Mouse (Mus musculus) neural tube, embryonic 12.5 days (tissue): ENCODE results near the gene Psd4. TPM values are rescaled to one million over a fixed set of nuclear protein-coding genes. Genes with fewer than 3 reads are reported as not detected.

ENCODE experiments used
- ATAC-seq: fragments of 200-750 bp; cut with Nextera tagmentation; 2 replicates; pipeline ENCODE4 v1.8.0; 2017; ENCODE audit warnings: low read depth, mild to moderate bottlenecking, moderate TSS enrichment, moderate library complexity; ENCODE audit not compliant: low FRiP score
- H3K27ac ChIP-seq: fragments of 300-500 bp; sonication (generic); 2 replicates; pipeline ENCODE4 v1.5.1; 2016
- H3K27me3 ChIP-seq: fragments of 300-500 bp; sonication (generic); replicated peaks from 2 replicates; pipeline ENCODE4 v1.6.1; 2016; ENCODE audit warnings: mild to moderate bottlenecking
- H3K36me3 ChIP-seq: fragments of 300-500 bp; sonication (generic); 2 replicates; pipeline ENCODE4 v1.6.1; 2016; ENCODE audit warnings: mild to moderate bottlenecking
- H3K4me1 ChIP-seq: fragments of 300-500 bp; sonication (generic); 2 replicates; pipeline ENCODE4 v1.6.1; 2016
- H3K4me2 ChIP-seq: fragments of 300-500 bp; sonication (generic); replicated peaks from 2 replicates; pipeline ENCODE4 v1.6.1; 2016; ENCODE audit warnings: mild to moderate bottlenecking
- H3K4me3 ChIP-seq: fragments of 300-500 bp; sonication (generic); 2 replicates; pipeline ENCODE4 v1.5.1; 2016
- H3K9ac ChIP-seq: fragments of 300-500 bp; sonication (generic); 2 replicates; pipeline ENCODE4 v1.6.1; 2016; ENCODE audit warnings: mild to moderate bottlenecking
- H3K9me3 ChIP-seq: fragments of 300-500 bp; sonication (generic); 2 replicates; pipeline ENCODE4 v1.6.1; 2016; ENCODE audit warnings: mild to moderate bottlenecking
- WGBS: fragments of 180-500 bp; shearing (Covaris S2); methylation state at CpG from one replicate; pipeline ENCODE4 v1.1.7; 2016; 5-methylcytosine and 5-hydroxymethylcytosine counted together
- polyA plus RNA-seq: library from polyadenylated mRNA; unstranded; fragments of >200 nt; fragmentation: Nextera tagmentation; extraction: Ambion mirVana; gene quantifications from 2 replicates; pipeline ENCODE4 v1.2.1, GENCODE M21; 2016

Psd4 gene
- polyA plus RNA-seq, 1 experiment from 2014 or later: 0.43 TPM

DNA sequence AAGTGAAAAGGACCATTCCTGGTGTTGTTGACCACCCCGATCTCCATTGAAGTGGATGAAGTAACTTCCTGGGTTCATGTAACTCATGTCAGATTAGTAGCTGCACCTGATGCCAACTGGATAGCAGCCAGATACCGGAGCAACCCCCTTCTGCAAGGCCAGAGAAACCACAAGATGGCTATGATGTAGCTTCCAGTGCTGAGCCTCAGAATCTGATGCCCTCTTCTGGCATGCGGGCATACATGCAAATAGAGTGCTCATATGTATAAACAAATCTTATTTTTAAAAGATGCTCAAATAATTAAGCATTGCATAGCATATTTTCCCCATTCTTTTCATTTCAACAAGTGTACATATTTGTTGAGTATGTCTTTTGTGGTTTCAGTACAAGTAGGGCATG is 3.6 kb upstream of the Psd4 start:
- no peak overlapping the region for H3K9ac ChIP-seq
- H3K4me1 ChIP-seq: no peaks in the 10 kb centered on the region
- H3K4me2 ChIP-seq: no peak overlapping the region
- H3K4me3 ChIP-seq: no peak overlapping the region
- H3K9me3 ChIP-seq: no peaks in the 10 kb centered on the region
- no peaks in the 10 kb centered on the region for H3K36me3 ChIP-seq
- ATAC-seq: no peak
- no peak overlapping the region for H3K27ac ChIP-seq
- 93% methylated on average over 3 of the region's 3 CpGs for WGBS
- H3K27me3 ChIP-seq: peaks cover 12% of the 10 kb centered on the region

DNA sequence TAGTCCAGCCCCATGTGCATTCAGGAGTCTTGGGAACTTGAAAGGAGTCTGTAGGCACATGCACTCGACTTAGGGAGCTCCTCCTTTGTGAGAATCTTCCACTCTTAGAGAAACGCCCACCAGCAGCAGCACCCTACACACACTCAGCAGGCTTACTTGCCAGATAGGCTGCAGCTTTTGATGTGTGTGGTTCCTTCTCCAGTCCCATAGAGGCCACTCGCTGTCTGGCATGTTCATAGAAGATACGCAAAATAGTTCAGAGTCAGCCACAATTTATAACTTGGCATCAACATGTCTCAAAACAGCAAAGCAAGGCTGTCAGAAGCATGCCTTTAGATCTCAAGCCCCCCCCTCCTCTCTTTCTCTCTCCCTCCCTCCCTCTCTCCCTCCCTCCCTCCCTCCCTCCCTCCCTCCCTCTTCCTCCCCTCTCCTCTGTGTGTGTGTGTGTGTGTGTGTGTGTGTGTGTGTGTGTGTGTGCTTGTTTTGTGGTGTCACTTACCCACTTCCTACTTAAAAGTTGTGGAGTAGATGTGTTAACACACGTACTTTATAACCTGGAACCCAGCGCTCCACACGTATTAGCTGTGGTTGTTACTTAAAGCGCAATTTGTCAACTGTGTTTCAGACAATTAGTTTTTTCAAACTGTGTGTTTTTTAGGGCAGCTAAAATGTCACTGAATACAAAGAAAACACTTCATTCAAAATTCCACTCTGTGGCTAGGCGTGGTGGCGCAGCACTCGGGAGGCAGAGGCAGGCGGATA is 985 bp upstream of the Psd4 start:
- 77% methylated on average over 12 of the region's 12 CpGs for WGBS
- H3K27me3 ChIP-seq: peaks cover 12% of the 10 kb centered on the region
- H3K4me2 ChIP-seq: no peak overlapping the region
- no peak overlapping the region for H3K9ac ChIP-seq
- H3K9me3 ChIP-seq: no peaks in the 10 kb centered on the region
- no peaks in the 10 kb centered on the region for H3K36me3 ChIP-seq
- no peaks in the 10 kb centered on the region for H3K4me1 ChIP-seq
- no peak overlapping the region for H3K4me3 ChIP-seq
- ATAC-seq: no peak
- no peak overlapping the region for H3K27ac ChIP-seq

DNA sequence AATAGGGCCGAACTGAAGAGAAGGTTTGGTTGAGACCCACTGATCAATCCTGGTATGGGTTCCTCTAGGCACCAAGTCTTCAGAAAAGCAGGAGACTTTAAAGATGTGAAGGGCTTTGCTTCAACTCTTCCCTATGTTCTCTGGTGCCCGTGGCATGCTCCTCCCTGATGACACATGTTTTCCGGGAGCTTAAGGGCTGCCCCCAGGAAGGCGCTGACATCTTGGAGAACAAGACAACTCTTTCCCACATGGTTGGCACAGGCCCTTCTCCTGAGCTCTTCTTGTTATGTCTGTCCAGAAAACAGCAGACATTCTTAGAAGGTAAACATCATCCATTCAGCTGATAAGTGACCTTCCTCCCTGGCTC is 498 bp downstream of the Psd4 start:
- 73% methylated on average over 4 of the region's 4 CpGs for WGBS
- Histone ChIP-seq H3K27me3 (peaks cover 12% of the 10 kb centered on the region), H3K9ac (no peak overlapping the region), H3K36me3 (no peaks in the 10 kb centered on the region), H3K27ac (no peak overlapping the region), H3K4me3 (no peak overlapping the region), H3K9me3 (no peaks in the 10 kb centered on the region), H3K4me1 (no peaks in the 10 kb centered on the region), H3K4me2 (peak overlapping the region; percentile 84)
- ATAC-seq: no peak

DNA sequence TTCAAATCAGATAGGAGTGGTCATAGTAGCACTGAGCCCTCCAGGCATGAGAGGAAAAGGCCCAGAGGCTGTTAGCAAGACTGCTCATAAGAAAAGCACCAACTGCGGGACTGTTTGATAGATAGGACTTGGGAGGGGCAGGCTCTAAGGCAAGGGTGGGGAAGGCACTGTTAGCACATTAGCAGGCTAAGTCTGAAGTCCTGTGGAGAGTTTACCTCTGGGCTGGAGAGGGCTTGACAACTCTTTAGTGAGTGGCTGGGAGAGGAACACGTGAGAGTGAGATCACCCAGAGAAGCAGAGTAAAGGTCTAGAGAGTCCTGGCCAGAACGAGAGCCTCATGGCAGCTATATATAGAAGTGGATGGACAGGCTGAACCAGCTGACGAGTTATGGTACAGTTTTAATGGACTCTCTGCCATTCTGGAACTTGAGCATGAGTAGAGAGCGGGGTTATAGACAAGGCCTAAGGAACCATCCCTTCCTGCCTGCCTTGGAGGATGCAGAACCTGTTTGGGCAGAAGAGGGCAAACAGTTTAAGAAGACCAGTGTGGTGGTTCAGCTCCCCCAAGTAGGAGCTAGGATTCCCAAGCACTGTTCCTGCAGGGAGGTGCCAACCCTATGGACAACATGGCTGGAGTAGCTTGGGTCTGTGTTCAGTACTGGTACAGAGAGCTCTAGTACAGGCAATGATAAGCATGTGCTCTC is 11.5 kb downstream of the Psd4 start:
- ATAC-seq: no peak
- Histone ChIP-seq H3K27ac (no peak overlapping the region), H3K9me3 (no peaks in the 10 kb centered on the region), H3K4me3 (no peak overlapping the region), H3K4me1 (no peaks in the 10 kb centered on the region), H3K9ac (no peak overlapping the region), H3K4me2 (no peak overlapping the region), H3K36me3 (no peaks in the 10 kb centered on the region), H3K27me3 (no peaks in the 10 kb centered on the region)
- 80% methylated on average over 5 of the region's 5 CpGs for WGBS

DNA sequence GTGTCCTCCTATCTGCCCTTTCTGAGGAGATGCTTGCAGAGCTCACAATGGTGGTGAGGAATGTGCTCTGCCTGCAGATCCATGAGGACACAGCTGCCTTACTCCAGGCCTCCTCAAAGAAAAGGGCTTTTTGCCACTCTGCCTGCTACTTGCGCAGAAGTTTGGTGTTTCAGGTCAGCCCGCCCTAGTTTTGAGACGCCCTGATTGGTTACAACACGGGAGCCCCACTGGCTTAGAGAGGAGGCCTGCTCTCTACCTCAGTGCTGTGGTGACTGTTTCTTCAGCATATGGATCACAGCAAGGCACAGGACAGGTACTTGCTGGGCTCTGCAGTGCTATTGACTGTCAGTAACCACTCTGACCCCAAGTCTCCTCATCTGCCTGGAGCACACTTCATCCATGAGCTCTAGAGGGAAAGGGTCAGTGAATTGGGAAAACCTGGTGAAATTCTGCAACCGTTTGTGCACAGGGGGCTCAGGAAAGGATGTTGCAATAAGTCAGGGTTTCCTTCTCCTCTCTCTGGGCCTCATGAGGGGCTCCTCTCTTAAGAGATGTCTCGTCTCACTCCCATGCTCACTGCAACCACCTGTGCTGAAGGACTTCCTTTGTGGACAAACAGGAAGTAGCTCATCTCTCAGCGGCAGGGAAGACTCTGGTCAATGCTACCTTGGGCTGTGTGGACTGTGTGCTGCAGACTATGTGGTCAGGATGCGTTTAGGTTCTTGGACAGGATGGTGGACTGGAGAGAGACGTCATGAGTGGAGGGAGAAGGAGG is 15.3 kb downstream of the Psd4 start:
- Histone ChIP-seq H3K4me1 (no peaks in the 10 kb centered on the region), H3K4me2 (no peak overlapping the region), H3K27ac (no peak overlapping the region), H3K36me3 (no peaks in the 10 kb centered on the region), H3K9me3 (no peaks in the 10 kb centered on the region), H3K9ac (no peak overlapping the region), H3K27me3 (no peaks in the 10 kb centered on the region), H3K4me3 (no peak overlapping the region)
- no peak for ATAC-seq
- WGBS: 81% methylated on average over 9 of the region's 9 CpGs

DNA sequence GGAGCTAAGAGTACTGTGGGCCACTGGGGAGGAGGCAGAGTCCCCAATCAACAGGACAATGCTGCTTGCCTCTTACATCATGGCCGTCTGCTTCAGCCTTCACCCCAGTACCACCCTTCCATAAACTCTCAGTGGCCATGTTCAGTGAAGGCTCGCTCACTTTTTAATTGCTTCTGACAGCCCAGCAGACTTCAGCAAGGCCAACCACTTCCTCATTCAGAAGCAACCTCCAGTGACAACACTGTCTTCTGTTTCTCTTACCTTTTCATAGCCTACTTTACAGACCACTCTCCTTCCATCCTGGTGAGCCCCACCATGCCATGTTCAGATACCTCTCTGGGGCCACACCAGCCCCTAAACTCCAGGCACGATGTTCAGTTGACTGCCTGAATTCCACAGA is 16.3 kb downstream of the Psd4 start:
- WGBS: 84% methylated on average over 3 of the region's 3 CpGs
- ATAC-seq: no peak
- no peaks in the 10 kb centered on the region for H3K9me3 ChIP-seq
- H3K4me1 ChIP-seq: no peaks in the 10 kb centered on the region
- no peak overlapping the region for H3K9ac ChIP-seq
- H3K4me3 ChIP-seq: no peak overlapping the region
- no peaks in the 10 kb centered on the region for H3K27me3 ChIP-seq
- no peak overlapping the region for H3K4me2 ChIP-seq
- H3K36me3 ChIP-seq: no peaks in the 10 kb centered on the region
- no peak overlapping the region for H3K27ac ChIP-seq

DNA sequence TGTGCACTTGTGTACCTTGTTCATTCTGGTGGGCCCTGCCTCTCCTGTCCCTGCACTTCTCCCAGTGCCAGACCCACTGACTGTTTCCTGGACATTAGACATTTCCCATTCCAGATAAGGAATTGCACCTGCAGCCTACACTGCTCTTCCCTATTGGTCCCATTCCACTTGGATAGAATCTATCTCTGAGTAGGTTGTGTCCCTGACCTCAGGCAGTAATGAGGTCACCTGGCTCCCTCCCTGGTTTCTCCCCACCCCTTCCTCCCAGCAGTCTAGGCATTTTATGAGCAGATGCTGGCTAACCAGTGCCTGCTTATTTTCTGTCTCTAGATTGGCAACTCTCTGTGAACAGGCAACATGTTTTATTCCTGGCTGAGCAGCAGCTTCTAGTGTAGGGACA is 17.0 kb downstream of the Psd4 start:
- no peaks in the 10 kb centered on the region for H3K4me1 ChIP-seq
- no peaks in the 10 kb centered on the region for H3K36me3 ChIP-seq
- H3K4me2 ChIP-seq: no peak overlapping the region
- H3K27me3 ChIP-seq: no peaks in the 10 kb centered on the region
- H3K9me3 ChIP-seq: no peaks in the 10 kb centered on the region
- ATAC-seq: no peak
- no peak overlapping the region for H3K9ac ChIP-seq
- no peak overlapping the region for H3K4me3 ChIP-seq
- H3K27ac ChIP-seq: no peak overlapping the region

DNA sequence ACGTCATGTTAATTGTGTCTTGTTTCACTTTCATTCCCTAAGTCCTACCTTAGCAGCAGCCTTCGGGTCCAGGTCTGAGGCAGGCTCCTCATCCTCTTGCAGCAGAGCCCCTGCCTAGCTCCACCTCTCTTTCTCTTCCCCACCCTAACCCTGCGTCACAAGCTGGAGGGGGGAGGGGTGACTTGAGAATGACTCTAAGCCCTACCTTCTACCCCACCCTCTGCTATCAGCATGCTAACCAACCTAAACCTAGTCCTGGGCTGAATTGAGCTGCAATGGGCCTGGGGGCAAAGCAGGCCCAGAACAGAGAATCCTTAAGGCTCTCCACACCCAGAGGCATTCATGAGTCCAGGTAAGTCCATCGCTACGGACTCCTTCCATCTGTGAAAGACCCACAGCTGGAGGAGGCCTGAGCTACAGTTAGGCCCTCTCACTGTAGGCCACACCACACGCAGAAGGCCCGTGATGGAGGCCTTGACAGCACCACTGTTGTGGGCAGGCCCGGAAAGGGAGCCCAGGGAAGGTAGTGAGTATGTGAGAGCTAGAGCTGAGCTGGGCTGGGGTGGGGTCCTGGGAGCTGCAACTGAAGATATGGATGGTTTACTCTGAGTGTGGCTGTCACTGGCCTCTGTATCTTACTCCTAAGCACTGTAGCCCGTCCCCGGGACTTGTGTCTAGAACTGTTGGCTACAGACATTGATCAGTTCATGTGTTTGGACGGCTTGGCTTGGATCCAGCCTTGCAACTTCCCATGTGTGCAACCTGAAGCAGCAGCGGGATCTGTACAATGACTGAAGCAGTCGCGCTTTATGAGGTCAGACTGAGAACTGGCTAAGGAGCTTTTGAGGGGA is 18.0 kb downstream of the Psd4 start:
- Histone ChIP-seq H3K4me1 (no peaks in the 10 kb centered on the region), H3K27ac (no peak overlapping the region), H3K4me3 (no peak overlapping the region), H3K27me3 (no peaks in the 10 kb centered on the region), H3K36me3 (no peaks in the 10 kb centered on the region), H3K4me2 (no peak overlapping the region), H3K9ac (no peak overlapping the region), H3K9me3 (no peaks in the 10 kb centered on the region)
- 83% methylated on average over 14 of the region's 14 CpGs for WGBS
- no peak for ATAC-seq

DNA sequence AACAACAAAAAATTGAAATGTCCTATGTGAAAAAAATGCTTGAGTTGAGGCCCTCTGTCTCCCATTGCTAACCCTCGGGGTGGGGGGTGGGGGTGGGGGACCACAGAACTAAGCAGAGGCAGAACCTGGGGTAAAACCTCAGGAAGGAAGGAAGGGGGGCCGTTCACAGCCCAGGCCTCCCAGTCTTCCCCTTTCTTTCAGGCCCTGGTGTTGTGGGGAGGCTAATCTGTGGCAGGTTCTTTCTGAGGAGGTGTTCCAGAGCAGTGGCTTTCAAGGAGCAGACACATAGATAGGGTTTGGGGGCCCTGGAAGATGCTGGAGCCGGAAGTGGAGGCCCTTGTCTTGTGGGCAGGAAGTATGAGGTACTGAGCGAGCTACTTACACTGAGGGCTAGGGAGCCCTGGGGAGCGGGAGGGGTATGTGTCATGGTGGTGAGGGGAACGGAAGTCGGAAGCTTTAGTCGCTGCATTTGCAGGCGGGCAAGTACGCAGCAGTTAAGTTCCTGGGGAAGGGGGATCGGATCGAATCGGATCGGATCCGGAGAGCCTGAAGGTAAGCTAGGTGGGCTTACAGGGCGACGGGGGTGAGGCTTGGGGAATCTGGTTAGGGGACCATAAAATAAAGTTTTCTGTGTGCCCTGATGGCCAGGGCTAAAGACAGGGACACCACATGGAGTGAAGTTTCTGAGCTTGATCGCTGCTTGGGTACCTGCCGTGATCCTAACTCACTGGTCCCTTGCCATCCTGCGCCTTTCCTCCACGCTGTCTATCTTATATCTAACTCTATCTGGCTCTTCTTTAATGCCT is 19.0 kb downstream of the Psd4 start:
- no peak overlapping the region for H3K4me3 ChIP-seq
- no peaks in the 10 kb centered on the region for H3K4me1 ChIP-seq
- no peak overlapping the region for H3K9ac ChIP-seq
- WGBS: 88% methylated on average over 21 of the region's 21 CpGs
- no peak for ATAC-seq
- H3K4me2 ChIP-seq: no peak overlapping the region
- no peak overlapping the region for H3K27ac ChIP-seq
- H3K9me3 ChIP-seq: no peaks in the 10 kb centered on the region
- H3K36me3 ChIP-seq: no peaks in the 10 kb centered on the region
- H3K27me3 ChIP-seq: no peaks in the 10 kb centered on the region

DNA sequence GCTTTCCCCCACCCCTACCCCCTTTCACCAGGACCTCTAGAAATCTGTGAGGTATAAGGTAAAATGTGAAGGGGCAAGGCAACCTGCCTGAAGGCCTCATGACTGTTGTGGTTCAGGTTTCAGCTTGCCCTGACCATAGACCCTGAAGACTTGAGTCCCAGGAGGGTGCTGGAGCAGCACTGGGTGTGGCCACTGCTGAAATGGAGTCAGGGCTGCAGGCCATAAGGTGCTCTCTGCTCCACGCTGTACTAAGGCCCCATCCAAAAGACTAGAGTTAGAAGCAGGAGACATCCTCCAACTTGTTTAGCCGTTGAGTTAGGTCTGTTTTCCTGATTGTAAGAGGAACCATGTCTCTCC is 19.6 kb downstream of the Psd4 start:
- H3K9ac ChIP-seq: no peak overlapping the region
- H3K27ac ChIP-seq: no peak overlapping the region
- no peak overlapping the region for H3K4me2 ChIP-seq
- H3K4me1 ChIP-seq: no peaks in the 10 kb centered on the region
- H3K36me3 ChIP-seq: no peaks in the 10 kb centered on the region
- no peak overlapping the region for H3K4me3 ChIP-seq
- no peak for ATAC-seq
- H3K27me3 ChIP-seq: no peaks in the 10 kb centered on the region
- WGBS: 85% methylated on average over 2 of the region's 2 CpGs
- H3K9me3 ChIP-seq: no peaks in the 10 kb centered on the region

DNA sequence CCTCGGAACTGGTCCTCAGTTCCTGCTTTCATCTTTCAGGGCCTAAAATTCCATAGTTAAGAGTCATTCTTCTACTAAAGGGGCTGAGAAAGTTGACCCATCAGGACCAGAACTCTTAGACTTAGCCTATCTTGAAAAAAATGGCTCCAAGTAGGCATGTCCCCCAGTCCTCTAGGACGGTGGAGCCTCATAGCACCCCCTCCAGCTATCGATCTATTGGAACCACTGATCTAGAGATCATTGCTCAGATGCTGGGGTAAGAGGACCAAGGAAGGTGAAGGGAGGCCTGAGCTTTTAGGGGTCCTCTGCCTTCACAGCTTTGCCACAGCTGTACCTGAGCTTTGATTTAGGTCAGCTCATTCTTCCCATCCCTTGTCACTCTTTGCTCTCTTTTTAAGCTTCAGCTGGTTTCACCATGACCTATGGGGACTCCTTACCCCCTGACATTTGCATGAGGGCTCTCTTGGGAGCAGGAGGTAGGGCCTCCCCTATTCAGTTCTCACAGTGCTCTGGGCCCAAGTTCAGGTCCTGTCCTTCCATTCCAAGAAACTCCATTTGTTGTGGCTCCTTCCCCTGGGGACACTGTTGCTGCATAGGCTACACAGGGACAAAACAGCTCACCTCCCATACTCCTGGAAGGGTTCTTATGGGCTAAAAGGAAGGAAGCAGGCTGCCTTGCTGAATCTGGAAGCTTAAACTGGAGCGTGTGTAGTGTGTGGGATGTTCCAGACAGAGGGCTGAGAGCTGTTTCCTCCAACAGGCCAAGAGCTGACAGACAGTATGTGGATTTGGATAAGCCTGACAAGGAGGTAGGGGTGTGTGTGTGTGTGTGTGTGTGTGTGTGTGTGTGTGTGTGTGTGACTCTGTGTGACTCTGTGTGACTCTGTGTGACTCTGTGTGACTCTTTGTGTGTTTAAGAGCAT is 20.2 kb downstream of the Psd4 start:
- Histone ChIP-seq H3K36me3 (no peaks in the 10 kb centered on the region), H3K27me3 (no peaks in the 10 kb centered on the region), H3K9ac (no peak overlapping the region), H3K9me3 (no peaks in the 10 kb centered on the region), H3K27ac (no peak overlapping the region), H3K4me1 (no peaks in the 10 kb centered on the region), H3K4me3 (no peak overlapping the region), H3K4me2 (no peak overlapping the region)
- ATAC-seq: no peak
- 92% methylated on average over 4 of the region's 4 CpGs for WGBS
